Mouse (Mus musculus) kidney, postnatal 14 days (tissue): ENCODE results near the gene Emg1.
"Not testable (repeated sequence)": the region's sequence is repeated elsewhere in the genome, so short reads cannot be mapped to it uniquely, and the experiment has no call there.

Experiments used
- DNase-seq: peaks from one replicate; pipeline ENCODE4 v3.0.0; 2022; ENCODE audit warnings: mixed read lengths

Gene Emg1

DNA sequence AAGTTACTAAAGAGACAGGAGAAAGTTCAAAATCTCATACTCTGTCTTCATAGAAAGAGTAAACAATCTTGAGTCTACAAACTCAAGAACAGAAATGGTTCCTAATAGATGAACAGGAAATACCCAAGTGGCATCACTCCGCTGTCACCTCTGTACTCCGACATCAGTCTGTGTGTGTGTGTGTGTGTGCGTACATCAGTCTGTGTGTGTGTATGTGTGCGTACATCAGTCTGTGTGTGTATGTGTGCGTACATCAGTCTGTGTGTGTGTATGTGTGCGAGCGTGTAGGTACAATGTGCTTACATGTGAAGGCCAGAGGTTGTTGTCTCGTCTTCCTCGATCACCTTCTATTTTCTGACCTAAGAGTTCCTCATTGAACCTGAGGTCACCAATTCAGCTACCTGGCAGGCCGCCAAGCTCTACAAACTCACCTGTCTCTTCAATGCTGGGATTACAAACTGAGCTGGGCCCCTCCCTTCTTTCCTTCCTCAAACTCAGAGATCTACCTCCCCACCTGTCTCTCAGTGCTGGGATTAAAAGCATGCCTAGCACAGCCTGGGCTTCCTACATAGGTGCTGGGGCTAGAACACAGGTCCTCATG lies 3.6 kb downstream of the Emg1 start:
- no peak for DNase-seq

DNA sequence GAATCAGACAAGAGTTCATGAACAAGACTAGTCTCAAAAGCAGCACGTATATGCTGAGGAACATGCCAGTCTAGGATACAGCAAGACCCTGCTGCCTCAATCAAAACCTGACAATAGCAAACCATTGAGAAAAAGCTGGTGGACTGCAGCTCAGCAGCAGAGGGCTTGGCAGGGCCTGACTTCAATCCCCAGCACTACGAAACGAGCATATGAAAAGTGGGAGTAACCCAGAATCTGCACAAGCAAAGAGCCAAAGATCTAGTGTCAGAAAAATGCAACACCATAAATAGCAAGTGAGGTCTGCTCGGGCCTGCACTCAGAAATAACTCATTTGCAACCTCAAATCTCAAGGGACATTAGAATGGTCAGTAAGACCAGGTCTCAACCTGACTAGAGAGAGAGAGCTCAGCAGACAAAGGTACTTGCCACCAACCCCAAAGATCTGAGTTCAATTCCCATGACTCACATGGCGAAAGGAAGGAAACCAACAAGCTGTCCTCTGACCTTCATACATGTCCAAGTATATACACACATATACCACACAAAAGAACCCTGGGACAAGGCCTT lies 5.8 kb downstream of the Emg1 start:
- no peak for DNase-seq

DNA sequence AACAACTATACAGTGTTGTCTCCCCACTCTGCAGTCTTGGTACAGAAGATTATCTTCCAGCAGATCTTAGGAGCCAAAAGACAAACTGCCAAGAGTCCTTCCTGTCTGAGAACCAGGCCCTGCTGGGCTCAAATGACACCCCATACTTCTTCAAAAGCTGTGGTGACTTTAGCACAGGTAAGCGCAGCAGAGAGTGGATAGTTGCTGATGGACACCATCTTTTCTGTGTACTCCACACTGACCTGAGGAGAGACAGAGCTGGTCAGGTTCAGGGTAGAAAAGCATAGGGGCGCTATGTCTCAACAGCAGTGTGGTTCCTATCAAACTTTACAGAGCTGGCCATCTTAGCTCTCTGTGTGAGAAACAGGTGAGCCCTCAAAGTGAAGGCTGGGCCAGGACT lies 7.6 kb downstream of the Emg1 start:
- no peak for DNase-seq

DNA sequence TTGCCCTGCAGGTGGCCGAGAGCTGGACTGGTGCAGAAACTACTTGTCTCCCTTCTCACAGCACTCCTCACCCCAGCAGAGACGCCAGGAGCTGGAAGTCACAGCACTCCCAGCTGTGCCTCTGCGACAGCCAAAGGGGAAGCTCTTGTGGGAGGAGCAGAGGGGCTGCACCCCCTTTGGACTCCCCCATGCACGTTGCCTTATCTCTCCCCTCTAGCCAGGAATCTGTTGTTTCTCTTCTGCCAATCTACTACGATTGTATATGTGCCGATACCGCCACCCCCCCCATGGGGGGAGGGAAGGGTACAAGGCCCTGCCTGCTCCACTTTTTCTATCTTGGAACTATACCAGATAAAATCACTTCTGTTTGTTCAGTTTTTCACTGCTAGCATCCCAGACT lies 8.2 kb downstream of the Emg1 start:
- DNase-seq, result no peak

DNA sequence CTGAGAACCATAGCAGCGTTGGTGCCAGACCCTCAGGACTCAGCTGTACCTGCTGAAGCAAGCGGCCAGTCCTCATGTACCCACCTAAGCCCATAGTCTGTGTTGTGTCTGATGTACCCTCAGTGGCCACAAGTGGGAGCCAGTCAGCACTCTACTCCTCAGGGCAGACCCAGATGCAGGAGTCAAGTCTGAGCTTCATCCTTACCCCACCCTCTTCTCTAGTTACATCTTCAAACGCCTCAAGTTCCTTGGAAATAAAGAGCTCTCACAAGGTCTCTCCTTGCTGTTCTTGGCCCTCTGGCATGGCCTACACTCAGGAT lies 9.2 kb downstream of the Emg1 start:
- DNase-seq, result peak; percentile 81

DNA sequence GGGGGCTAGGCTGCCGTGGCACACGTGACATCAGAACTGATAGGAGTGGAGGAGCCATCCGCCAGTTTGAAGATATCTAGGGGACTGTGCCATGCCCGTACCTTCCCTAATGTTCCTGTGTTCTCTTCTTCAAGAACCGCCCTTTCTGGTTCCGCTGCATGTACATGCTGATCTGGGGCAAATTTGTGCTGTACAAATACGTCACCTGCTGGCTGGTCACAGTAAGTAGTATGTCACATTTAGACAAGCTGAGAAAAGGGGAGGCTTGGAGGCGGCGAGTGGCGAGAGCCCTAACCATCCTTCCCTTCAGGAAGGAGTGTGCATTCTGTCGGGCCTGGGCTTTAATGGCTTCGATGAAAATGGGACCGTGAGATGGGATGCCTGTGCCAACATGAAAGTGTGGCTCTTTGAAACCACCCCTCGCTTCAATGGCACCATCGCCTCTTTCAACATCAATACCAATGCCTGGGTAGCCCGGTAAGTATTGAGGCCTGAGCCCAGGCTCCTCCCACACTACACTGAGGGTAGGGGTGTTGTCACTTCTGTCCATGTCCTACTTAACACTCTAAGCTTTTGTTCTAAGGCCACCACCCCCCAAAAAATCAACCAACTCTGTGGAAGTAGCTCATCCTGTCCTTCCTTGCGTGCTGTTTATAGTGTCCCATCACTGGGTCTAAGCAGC lies 9.7 kb downstream of the Emg1 start:
- no peak for DNase-seq

DNA sequence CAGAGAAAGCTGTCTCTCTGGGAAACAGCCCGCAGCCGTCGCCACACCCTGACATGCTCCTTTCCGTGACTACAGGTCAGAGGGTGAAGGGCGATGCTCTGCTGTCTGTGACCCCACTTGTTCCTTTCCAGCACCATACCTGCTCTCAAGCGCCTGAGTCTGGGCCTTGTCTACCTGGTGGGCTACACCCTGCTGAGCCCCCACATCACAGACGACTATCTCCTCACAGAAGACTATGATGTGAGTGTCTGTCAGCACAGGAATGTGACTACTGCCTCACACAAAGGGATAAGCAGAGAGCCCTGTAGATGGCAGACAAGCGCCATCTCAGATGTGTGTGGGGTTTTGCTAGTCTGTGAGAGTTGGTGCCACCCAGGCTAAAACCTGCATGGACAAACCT lies 10.6 kb downstream of the Emg1 start:
- no peak for DNase-seq

DNA sequence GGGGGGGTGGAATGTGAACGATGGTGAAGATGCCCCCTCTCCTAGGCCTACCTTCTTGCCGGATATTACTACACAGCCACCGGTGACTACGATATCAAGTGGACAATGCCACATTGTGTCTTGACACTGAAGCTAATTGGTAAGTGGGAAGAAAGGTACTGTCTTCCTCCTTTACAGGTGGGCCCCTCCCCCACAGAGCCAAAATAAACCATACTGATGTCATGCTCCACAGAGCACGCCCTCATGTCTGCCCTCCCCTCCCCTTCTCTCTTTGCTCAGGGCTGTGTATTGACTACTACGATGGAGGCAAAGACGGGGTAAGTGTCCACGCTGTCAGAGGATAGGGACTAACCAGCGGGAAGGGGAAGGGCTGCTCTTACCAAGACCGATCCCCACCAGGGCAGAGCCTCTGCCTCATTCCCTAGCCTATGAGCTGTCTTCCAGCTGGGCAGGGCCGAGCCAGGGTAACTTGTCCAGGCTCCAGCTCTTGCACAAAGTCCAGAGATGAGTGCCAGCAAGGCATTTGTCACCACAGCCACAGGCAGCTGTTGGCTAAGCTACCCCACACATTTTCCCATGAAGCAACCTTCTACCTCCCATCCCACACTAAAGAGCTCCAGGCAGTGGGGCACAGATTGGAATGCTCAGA lies 11.9 kb downstream of the Emg1 start:
- DNase-seq, result peak; percentile 59

DNA sequence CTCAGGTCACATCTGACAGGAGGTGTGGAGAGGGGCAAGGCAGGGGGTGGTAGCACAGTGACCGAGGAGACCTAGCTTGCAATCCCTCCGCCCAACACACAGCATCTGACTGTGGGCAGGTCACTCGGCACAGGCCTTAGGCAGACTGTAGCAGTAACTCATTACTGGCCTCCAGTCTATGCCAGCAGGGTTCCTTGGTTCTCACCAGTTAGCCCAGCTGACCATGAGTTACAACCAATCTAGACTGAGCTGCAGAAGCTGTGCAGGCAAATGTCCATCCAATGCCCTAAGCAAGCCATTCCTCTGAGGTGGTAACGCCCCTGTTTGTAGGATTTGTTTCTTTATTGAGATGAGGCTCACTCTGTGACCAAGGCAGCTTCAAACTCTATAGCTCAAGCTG lies 12.6 kb downstream of the Emg1 start:
- DNase-seq, result no peak

DNA sequence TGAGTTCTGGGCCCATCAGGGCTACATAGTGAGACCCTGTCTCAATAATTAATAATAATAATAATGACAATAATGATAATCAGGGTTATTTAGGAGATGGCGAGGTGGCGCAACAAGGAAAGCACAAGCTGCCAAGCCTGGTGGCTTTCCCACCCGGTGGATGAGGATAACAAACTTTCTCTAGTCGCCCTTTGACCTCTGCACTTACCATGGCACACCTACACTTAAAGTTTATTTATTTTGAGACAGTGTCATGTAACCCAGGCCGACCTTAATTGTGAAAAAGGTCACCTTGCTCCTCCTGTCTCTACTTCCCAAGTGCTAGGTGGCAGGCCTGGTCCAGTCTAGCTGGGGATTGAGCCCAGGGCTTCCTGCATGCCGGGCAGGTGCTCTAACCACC lies 13.2 kb downstream of the Emg1 start:
- DNase-seq, result no peak

DNA sequence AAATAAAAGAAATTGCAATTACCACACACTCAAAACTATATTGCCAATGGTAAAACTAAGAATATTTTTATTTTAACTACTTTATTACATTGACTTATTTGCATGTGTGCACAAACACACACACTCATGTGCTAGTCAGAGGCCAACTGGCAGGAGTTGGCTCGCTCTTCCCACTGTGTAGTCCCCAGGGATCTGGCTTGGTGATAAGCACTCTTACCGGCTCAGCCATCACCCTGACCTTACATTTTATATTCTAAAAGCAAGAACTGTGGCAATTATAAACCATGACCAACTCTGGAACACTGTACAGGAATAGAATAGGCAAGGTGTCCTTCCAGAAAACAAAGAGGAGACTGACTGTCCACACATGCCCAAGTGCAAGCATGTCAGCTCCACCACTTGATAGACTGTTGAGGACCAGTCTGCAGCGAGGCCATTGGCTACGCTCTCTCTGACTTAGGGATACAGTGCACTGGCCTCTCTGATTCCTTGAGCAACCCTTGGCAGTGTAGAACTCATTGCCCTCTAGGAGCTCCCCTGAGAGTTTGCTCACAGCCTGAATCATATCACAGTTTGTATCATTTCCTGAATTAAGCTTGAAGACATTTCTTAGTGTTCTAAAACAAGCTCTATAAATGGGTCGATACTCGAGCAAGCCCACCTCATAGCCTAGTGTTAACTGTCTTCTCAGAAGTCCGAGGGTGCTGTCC lies 15.4 kb downstream of the Emg1 start:
- no peak for DNase-seq

DNA sequence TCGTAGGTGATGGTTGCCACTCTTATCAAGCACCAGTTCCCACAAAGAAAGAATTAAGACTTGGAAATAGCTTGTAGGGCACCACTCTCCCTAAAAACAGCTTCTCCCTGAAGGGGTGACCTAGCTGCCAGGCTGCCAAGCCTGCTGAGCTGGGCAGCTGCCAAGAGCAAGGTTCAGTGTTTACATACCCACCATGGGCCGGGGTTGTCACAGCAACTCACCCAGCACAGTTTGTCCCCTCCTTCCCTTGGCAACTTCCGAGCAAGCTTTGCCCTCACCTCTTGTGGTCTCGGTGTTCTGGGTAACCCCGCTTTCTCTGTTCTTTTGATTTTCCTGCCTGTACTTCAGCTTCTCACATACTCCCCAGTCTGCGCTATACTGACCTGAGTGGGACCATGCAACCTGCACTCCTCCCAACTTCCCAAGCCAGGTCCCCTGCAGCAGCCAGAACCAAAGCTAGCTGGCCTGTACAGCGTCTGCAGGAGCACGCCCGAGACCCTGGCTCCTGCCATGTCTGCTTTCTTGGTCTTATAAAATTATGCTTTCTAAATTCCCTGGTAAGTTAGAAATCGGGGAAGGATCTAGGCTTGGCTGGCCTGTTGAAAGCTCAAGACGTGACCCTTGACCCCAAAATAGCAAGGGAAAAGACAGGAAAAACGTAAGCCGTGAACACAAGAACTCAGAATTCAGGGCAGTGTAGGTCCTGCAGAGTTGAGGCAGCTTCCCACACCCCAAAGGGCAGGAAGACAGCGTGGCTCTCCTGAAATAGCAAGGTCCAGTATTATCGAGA lies 17.6 kb downstream of the Emg1 start:
- peak; percentile 94 for DNase-seq

DNA sequence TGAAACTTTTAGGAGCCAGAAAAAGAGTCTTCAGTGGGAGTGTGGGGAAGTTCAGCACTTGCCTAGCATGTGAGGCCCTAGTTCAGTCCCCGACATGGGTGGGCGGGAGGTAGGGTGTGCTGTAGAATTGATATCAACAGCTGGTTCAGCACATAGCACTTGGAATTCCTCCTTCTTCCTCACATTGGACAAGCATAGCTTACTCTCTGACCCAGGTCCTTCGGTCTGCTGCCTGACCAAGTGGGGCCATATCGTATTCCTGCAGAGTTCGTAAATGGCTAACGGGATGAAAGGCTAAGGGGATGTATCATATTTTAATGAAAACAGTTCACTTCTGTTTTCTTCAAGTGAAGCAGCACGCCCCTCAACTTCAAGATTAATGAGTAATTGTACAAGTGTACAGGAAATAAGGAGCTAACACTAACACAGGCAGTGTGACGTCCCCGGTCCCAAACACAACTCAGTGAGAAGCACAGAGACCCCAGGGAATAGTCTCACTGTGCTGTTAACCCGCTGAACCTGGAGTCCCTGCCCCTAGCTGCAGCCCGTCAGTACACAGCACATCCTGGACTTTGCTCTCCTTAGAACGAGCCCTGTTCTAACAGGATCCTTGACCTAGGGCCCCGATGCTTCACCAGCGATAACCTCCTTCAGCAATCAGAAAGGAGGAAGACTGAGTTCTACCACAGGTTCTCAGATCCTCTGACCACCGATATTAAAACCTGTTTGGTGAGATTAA lies 18.6 kb downstream of the Emg1 start:
- peak; percentile 62 for DNase-seq

DNA sequence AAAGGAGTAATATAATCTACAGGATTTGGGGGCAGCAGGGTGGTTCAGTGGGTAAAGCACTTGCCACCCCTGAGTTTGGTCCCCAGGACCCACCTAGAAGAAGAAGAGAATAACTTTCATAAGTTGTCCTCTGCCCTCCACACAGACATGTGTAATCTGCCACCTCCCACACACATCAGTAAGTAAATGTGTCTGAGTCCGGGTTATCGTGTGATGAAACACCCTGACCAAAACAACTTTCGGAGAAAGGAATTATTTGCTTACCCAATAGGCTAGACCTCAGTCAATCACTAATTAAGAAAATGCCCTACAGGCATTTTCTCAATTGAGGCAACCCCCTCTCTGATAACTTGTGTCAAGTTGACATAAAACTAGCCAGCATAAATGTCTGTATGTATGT lies 21.5 kb downstream of the Emg1 start:
- DNase-seq, result no peak

DNA sequence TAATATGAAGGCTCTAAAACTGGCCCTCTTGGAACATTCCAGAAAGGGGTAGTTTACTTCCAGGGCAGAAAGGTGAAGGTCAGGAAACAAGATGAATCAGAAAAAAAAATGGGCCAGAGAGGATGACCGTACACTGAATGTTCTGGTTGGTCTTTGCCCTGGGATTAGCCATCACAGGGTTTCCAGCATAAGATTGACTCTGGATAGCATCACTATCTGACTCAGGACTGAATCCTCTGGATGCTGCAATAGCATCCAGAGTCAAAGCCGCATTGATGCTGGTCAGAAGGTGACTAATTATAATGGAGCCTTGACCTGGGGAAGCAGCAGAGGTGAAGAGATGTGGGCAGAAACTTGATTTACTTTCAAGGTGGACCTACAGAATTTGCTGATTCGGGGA lies 23.0 kb downstream of the Emg1 start:
- DNase-seq, result no peak

DNA sequence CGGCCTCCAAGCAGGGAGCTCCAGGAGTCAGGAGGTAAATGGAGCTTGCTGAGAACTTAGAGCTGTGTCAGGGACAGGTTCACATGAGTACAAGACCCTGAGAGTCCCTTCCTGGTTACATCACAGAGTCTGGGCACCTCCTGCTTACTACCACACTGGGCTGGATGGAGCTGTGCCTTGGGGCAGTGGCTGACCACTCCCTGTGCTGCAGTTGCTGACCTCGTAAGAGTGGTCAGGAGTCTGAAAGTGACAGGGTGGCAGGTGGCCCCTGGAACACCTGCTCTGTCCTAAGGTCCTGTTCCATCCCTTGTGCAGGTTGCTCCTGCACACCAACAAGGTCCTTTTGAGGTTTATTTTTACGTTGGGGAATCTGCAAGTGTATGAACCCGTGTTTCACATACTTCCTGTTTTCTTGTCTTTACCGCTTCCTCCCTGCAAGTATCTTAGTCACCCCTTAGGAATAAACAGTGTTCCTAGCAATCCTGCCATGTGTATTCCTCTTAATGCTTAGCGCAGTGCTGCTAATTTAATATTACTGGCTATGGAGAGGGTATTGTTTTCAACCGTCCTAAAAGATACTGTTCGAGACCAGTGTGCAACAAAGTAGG lies 23.7 kb downstream of the Emg1 start:
- no peak for DNase-seq

DNA sequence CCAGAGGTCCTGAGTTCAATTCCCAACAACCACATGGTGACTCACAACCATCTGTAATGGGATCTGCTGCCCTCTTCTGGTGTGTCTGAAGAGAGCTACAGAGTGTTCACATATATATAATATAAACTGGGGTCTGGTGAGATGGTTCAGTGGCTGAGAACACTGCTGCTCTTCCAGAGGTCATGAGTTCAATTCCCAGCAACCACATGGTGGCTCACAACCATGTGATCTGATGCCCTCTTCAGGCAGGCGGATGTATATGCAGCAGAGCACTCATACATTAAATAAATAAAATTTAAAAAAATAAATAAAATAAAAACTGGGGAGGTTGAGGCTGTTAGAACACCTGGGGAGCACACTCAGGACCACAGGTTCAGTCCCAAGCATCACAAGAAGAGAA lies 25.3 kb downstream of the Emg1 start:
- not testable (repeated sequence) for DNase-seq

DNA sequence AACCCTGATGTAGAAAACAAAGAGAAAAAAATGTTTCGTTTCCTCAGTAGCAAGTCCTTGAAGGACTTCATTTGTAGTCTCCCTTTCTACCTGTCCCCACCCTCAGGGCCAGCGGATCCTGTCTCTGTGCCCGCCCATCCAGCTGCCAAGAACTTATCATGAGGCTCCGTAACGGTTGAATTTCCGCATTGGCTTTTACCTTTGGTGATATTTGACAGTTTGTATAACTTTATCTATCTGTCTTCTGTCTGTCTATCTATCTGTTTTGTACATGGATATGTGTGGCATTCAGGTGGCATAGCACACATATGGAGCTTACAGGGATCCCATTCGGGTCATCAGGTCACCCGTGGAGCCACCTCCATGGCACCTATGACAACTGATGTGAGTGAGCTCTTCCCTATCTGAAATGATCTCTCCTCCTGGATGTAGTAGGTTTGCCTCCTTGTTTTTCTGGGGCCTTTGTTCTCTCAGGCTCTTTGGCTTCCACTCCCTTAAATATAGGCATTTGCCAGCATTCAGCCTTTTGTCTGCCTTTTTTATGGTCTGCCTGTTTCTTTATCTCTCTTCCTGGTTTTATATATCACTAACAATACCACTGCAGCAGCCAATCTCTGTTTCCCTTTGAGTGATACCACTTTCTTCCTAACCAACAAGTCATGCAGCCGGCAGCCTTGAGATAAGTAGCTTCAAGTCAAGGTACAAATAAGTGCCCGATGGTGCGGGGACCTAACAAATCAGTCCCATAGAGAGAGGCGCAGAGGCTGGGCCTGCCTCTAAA lies 26.2 kb downstream of the Emg1 start:
- DNase-seq, result no peak

DNA sequence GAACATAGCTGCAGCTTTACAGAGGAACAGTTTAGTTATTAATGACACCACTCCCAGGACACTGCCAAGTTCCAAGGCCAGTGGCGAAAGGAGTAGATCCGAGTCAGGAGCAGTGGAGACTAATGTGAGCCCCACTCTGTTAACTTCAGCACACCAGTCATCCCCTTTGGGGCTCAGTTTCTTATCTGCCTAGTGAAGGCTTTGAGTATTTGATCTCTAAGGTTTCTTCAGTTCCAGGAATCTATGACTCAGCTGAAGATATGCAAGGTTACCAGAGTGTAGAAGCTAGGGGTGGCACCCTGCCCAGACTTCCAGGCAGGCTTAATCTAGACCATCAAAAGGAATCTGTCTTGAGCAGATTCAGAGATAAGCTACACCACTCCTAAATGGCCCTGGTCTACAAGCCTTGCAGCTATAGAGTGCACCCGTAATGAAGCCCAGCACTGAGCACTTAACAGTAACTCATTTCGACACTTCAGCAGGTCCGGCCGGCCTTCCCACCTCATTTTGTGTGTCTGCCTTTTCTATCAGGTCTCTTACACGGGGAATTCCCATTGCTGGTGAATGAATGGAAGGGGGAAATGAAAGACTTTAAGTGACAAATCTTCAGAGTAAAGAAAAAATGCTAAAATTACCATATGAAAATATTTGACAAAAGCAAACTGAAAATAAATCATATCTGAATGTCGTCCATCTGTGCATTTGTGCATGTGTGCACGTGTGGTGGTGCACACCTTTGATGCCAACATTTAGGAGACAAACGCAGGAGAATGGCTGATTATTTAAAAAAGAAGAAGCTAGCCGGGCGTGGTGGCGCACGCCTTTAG lies 28.2 kb downstream of the Emg1 start:
- DNase-seq, result peak; percentile 79

DNA sequence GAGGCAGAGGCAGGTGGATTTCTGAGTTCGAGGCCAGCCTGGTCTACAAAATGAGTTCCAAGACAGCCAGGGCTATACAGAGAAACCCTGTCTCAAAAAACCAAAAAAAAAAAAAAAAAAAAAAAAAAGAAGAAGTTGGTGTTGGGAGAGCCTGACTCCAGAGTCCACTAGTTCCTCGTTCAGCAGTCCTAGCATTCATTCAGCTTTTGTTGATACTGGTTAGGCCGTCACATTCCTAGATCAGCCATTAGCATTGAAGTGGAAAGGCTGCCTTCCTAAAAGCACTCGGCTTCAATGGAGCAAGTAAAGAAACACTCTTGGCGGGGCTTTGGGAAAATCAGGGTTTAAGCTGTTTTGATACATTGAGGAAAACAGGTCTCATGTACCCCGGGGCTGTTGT lies 29.7 kb downstream of the Emg1 start:
- peak; percentile 45 for DNase-seq
